Mouse (Mus musculus): ENCODE results near the gene Hyou1. TPM values are rescaled to one million over a fixed set of nuclear protein-coding genes. Genes with fewer than 3 reads are reported as not detected.
A peak's percentile ranks its signal among the peaks of the same experiment; 100 is the strongest.
"Not testable (repeated sequence)": the region's sequence is repeated elsewhere in the genome, so short reads cannot be mapped to it uniquely, and the experiment has no call there.

Gene Hyou1
- polyA plus RNA-seq, 2 experiments from 2014 or later: 13.6 to 18.3 TPM

DNA sequence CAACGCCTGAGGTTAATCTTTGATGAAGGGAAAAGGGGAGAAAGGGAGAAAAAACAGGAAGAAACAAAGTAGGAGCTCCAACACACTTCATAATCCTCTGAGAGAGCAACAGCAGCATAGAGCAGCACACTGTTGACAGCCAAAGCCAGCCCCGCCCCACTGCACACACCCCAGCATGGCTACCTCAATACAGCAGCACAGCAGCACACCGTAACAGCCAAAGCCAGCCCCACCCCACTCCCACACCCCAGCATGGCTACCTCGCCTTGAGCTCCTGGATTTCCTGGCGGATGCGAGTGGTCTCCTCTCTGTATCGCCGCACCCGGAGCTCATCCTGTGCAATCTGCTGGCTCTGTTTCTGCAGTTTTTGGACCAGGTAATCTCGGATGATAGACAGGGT is 27.0 kb upstream of the Hyou1 start:
- ATAC-seq: no peak

DNA sequence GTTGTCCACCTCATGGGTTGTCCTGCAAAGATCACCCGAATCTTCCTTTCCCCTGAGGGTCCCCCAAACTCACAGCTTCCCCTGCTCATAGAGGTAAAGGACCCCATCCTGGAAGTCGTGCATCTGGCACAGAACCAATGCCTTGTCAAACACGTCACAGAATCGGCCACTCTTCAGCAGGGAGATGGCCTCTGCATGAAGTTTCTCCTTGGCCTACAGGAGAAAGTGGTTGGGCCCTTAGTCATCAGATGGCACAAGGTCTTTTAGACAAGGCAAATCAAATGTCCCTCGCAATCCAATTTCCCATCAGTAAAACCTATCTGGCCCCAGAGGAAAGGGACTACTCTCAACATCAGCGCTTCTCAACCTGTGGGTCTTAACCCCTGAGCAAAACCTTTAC is 26.1 kb upstream of the Hyou1 start:
- no peak for ATAC-seq

GRCm38 (mm10) chr9:44357207-44357606 is 22.1 kb upstream of the Hyou1 start:
- ATAC-seq: peak; percentile 34

DNA sequence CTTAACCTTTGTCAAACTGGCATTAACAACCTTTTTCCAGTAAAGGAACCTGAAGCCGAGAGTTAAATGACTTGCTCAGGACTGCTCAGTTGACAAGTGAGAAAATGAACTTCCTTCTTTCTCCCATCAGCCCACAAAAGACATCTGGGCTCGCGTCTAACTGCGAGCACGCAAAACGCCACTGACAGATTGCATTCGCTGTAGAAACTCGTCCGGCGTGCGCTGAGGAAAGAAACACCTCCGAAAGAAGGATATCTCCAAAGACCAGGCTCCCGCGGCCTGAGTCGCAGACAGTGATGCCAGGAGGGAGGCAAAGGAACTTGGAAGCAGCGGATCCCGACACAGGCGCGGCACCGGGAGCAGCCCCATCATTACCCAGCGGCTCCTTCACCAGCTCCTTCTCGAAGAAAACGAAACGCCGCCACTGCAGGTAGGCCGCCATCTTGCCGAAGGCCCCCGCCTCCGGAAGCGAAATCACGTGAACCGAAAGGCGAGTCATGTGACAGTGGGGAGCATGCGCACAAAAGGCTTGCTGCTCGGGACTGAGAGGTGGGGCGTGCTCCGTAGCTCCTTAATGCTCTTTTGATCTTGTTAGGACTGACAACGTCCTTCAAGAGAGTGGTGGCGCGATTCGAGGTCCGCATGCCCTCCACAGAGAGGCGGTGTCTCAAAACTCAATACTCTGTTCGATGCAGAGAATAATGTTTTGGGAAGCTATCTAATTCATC is 17.9 kb upstream of the Hyou1 start, which contains the start of gene Vps11:
Gene Vps11, minus strand, starts transcription at position 481 of the 728 bp plus-strand sequence.
- ATAC-seq: peak; percentile 90

GRCm38 (mm10) chr9:44361931-44362330 is 17.4 kb upstream of the Hyou1 start:
- peak; percentile 15 for ATAC-seq

DNA sequence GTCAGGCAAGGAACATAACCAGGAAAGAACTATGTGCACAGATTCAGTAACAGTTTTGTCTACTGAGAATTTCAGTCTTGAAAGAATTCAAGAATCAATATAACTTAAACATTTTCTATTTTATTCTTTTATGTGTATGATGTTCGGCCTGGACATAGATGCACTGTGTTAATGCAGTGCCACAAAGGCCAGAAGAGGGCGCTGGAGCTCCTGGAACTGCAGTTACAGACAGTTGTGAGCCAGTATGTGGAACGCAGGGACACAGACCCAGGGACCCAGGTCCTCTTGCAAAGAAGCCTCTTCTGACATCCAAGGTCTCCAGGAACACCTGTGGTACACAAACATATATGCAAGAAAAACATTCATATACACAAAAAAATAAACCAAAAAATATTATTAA is 14.8 kb upstream of the Hyou1 start:
- ATAC-seq: no peak

DNA sequence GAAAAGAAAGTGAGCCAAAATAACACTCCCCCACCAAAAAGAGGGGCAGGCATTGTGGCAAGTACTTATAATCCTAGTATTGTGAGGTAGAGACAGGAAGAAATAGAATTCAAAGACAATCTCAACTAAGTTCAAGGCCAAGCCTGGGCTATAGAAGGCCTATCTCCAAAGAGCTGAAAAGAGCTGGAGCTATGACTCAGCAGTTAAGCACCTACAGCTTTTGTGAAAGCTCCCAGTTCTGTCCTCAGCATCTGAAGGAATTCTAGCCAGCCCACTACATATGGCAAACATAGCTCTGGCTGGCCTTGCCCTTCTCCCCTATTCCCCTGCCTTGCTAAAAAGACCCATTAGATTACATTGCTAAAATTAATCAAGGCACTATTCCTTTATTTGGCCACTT is 5.9 kb upstream of the Hyou1 start:
- ATAC-seq: no peak

- no peak for ATAC-seq
These were observed 3.1 kb upstream of the Hyou1 start for GRCm38 (mm10) chr9:44376141-44376540.

- ATAC-seq: not testable (repeated sequence)
These were observed 2.0 kb upstream of the Hyou1 start for GRCm38 (mm10) chr9:44377335-44377734.

- ATAC-seq: peak; percentile 18
These were observed 1.0 kb upstream of the Hyou1 start for GRCm38 (mm10) chr9:44378153-44378730.

- ATAC-seq: peak; percentile 4
These were observed 572 bp downstream of the Hyou1 start for GRCm38 (mm10) chr9:44379862-44380261.

DNA sequence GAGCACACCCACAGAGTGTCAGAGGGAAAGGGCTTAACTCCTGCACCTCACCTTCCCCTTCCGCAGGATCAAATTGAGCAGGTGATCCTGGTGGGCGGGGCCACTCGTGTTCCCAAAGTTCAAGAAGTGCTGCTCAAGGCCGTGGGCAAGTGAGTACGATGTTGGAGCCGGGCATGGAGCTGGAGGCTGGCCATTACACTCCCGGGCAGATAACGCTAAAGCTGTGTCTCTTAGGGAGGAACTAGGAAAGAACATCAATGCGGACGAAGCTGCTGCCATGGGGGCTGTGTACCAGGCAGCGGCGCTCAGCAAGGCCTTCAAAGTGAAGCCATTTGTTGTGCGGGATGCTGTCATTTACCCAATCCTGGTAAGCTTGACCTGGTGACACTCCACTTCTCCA is 5.3 kb downstream of the Hyou1 start:
- no peak for ATAC-seq

- ATAC-seq: no peak
These were observed 7.9 kb downstream of the Hyou1 start for GRCm38 (mm10) chr9:44387221-44387620.

DNA sequence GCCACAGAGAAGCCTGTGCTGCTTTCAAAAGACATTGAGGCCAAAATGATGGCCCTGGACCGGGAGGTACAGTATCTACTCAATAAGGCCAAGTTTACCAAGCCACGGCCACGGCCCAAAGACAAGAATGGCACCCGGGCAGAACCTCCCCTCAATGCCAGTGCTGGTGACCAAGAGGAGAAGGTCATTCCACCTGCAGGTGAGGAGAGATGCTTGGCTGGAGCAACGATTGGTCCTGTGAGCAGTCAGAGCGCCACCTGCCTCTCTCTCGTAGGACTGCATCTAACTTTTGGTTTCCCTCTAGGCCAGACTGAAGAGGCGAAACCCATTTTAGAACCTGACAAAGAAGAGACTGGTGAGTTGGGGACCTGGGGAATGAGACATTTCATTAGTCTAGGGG is 10.0 kb downstream of the Hyou1 start:
- ATAC-seq: peak; percentile 51

DNA sequence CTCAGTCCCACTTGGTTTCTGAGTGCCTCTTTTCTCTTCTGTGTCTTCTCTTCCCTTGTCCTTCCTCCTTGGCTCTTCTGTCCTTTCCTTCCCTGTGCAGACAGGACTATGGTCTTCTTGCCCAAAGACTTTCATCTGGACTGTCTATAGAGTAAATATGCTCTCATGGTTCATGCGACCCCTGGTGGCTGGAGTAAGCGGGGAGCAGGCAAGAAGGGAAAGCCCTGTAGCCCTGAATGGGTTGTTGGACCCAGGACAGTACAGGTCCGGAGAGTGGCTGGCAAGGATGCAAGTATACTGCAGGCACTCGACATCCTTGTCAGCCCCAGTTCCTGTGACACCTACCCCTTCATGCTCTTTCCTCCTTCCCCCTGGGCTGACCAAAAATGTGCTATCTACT is 12.2 kb downstream of the Hyou1 start:
- ATAC-seq: peak; percentile 61

GRCm38 (mm10) chr9:44396684-44397411 is 17.6 kb downstream of the Hyou1 start, which contains the start of gene Slc37a4:
Slc37a4 (plus strand) TSS chr9:44396852.
- ATAC-seq: peak; percentile 96

DNA sequence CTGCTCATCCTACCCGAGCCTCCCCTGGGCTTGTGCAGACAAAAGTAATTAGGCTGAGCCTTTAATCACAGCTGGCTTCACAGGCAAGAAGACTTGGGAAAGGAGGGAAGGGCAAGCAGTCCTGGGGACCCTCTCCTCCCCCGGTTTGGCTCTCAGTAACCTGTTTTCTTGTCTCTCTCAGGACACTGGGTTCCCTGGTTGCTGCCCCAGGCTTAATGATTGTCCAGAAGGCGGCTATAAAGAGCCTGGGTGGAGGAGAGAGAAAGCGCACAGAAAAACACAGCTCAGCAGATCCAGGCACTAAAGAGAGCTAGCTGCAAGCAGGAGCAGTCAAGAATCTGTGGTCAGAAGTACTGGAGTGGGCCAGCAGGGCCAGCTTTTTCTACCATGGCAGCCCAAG is 18.8 kb downstream of the Hyou1 start:
- no peak for ATAC-seq

- no peak for ATAC-seq
These were observed 19.3 kb downstream of the Hyou1 start for GRCm38 (mm10) chr9:44398551-44398950.

DNA sequence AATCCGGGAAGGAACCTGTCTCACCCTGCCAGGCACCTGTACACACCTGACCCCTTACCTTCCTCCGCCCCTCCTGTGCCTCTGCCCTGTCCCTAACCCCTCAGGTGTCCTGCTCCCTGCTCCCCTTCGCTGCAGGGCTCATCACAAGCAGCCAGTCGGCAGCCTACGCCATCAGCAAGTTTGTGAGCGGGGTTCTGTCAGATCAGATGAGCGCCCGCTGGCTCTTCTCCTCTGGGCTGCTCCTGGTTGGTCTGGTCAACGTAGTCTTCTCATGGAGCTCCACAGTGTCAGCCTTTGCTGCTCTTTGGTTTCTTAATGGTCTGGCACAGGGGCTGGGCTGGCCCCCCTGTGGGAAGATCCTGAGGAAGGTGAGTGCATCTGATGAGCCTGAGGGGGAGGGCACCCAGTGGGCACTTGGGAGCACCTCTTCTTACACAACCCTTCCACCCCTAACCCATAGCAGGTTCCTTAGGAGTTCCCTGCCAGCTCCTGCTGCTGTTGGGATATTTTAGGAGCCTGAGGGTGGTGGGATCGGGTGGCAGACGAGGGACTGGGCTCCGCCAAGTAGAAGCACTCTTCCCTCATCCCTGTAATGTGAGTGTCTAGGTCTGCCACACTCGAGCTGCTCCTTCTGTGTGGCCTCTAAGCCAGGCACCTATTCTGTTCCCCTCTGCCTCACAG is 20.0 kb downstream of the Hyou1 start:
- ATAC-seq: no peak

- no peak for ATAC-seq
These were observed 20.5 kb downstream of the Hyou1 start for GRCm38 (mm10) chr9:44399795-44400114.

- no peak for ATAC-seq
These were observed 21.8 kb downstream of the Hyou1 start for GRCm38 (mm10) chr9:44401081-44401480.

GRCm38 (mm10) chr9:44405011-44405410 is 25.7 kb downstream of the Hyou1 start:
- no peak for ATAC-seq
